Mouse (Mus musculus) heart, embryonic 14.5 days (tissue): Measurements from ENCODE around the gene 0610030E20Rik. TPM values are rescaled to one million over a fixed set of nuclear protein-coding genes. Genes with fewer than 3 reads are reported as not detected.

Experiments
- ATAC-seq: fragments of 200-750 bp; cut with Nextera tagmentation; 2 replicates; pipeline ENCODE4 v1.8.0; 2017; ENCODE audit warnings: low read depth, moderate TSS enrichment; ENCODE audit not compliant: insufficient number of reproducible peaks, insufficient read depth, low FRiP score
- H3K27ac ChIP-seq, 2 experiments: fragments of 200-500 bp in 1 of 2; fragments of 300-500 bp in 1 of 2; sonication (generic) in 1 of 2; replicated peaks in 1 of 2; 2 replicates each; pipeline ENCODE4 v1.5.1; 2012 to 2014; ENCODE audit warnings: low read depth in 2 of 2, low read length in 2 of 2, control low read depth in 1 of 2, mild to moderate bottlenecking in 1 of 2, mixed read lengths in 1 of 2; ENCODE audit not compliant: control insufficient read depth in 1 of 2, insufficient read depth in 1 of 2
- H3K27me3 ChIP-seq: fragments of 300-500 bp; sonication (generic); 2 replicates; pipeline ENCODE4 v1.6.1; 2014; ENCODE audit warnings: mild to moderate bottlenecking, low read length, control low read depth; ENCODE audit not compliant: control insufficient read depth, insufficient read depth
- H3K36me3 ChIP-seq: fragments of 300-500 bp; sonication (generic); 2 replicates; pipeline ENCODE4 v1.6.1; 2014; ENCODE audit warnings: mild to moderate bottlenecking, control low read depth, low read length, mixed read lengths; ENCODE audit not compliant: control insufficient read depth, insufficient read depth
- H3K4me1 ChIP-seq, 2 experiments: fragments of 200-500 bp in 1 of 2; fragments of 300-500 bp in 1 of 2; sonication (generic) in 1 of 2; 2 replicates each; pipeline ENCODE4 v1.6.1; 2012 to 2014; ENCODE audit warnings: low read length in 2 of 2, control low read depth in 1 of 2, mixed read lengths in 1 of 2; ENCODE audit not compliant: control insufficient read depth in 2 of 2, insufficient read depth in 2 of 2
- H3K4me2 ChIP-seq: fragments of 300-500 bp; sonication (generic); 2 replicates; pipeline ENCODE4 v1.6.1; 2014; ENCODE audit warnings: mild to moderate bottlenecking, low read length
- H3K4me3 ChIP-seq, 2 experiments: fragments of 200-500 bp in 1 of 2; fragments of 300-500 bp in 1 of 2; sonication (generic) in 1 of 2; 2 replicates each; pipeline ENCODE4 v1.5.1; 2012 to 2014; ENCODE audit warnings: low read length in 2 of 2, mild to moderate bottlenecking in 2 of 2, control low read depth in 1 of 2, low read depth in 1 of 2, moderate library complexity in 1 of 2; ENCODE audit not compliant: control insufficient read depth in 1 of 2, insufficient read depth in 1 of 2
- H3K9ac ChIP-seq: fragments of 300-500 bp; sonication (generic); 2 replicates; pipeline ENCODE4 v1.6.1; 2014; ENCODE audit warnings: mild to moderate bottlenecking, low read length
- H3K9me3 ChIP-seq: fragments of 300-500 bp; sonication (generic); 2 replicates; pipeline ENCODE4 v1.6.1; 2016; ENCODE audit warnings: low read length, control low read depth; ENCODE audit not compliant: control insufficient read depth
- WGBS: fragments of 180-500 bp; shearing (Covaris S2); extraction: QIAGEN DNeasy Blood & Tissue Kit; methylation state at CpG from one replicate; pipeline ENCODE4 v1.1.7; 2014; 5-methylcytosine and 5-hydroxymethylcytosine counted together
- polyA plus RNA-seq: library from polyadenylated mRNA; unstranded; fragments of >200 nt; fragmentation: Nextera tagmentation; extraction: Ambion mirVana; gene quantifications from 2 replicates; pipeline ENCODE4 v1.2.1, GENCODE M21; 2014

Gene 0610030E20Rik
- polyA plus RNA-seq, 1 experiment from 2014 or later: 13.8 TPM

- no peak for ATAC-seq
- H3K4me1 ChIP-seq: peaks cover 24 to 36% of the 10 kb centered on the region in 2 experiments
- no peak overlapping the region for H3K4me2 ChIP-seq
- H3K27me3 ChIP-seq: no peaks in the 10 kb centered on the region
- WGBS: 12% methylated on average over 1 of the region's 1 CpGs
- H3K4me3 ChIP-seq: no peak overlapping the region
- no peaks in the 10 kb centered on the region for H3K9me3 ChIP-seq
- peak overlapping the region in 1 of 2 experiments; percentile 77; a peak in 3 of 4 replicates for H3K27ac ChIP-seq
- H3K9ac ChIP-seq: peak overlapping the region; percentile 12; the same call in 1 of the 2 replicates
- peaks cover 44% of the 10 kb centered on the region for H3K36me3 ChIP-seq
These were observed 31.1 kb upstream of the 0610030E20Rik start for GRCm38 (mm10) chr6:72316044-72316443.

- H3K9ac ChIP-seq: no peak overlapping the region
- 86% methylated on average over 5 of the region's 5 CpGs for WGBS
- no peak for ATAC-seq
- peaks cover 61% of the 10 kb centered on the region for H3K36me3 ChIP-seq
- no peak overlapping the region for H3K4me3 ChIP-seq
- no peaks in the 10 kb centered on the region for H3K9me3 ChIP-seq
- H3K4me2 ChIP-seq: no peak overlapping the region
- no peak overlapping the region for H3K27ac ChIP-seq
- no peaks in the 10 kb centered on the region for H3K27me3 ChIP-seq
- H3K4me1 ChIP-seq: peaks cover 13 to 26% of the 10 kb centered on the region in 2 experiments
These were observed 28.7 kb upstream of the 0610030E20Rik start for GRCm38 (mm10) chr6:72318440-72318839.

- H3K9ac ChIP-seq: no peak overlapping the region
- no peaks in the 10 kb centered on the region for H3K9me3 ChIP-seq
- H3K27ac ChIP-seq: peak overlapping the region in 1 of 2 experiments; percentile 51; a peak in 1 of 4 replicates
- no peaks in the 10 kb centered on the region for H3K27me3 ChIP-seq
- ATAC-seq: no peak
- WGBS: 61% methylated on average over 11 of the region's 11 CpGs
- H3K36me3 ChIP-seq: peaks cover 67% of the 10 kb centered on the region
- H3K4me1 ChIP-seq: peaks cover 9 to 20% of the 10 kb centered on the region in 2 experiments
- H3K4me2 ChIP-seq: no peak overlapping the region
- no peak overlapping the region for H3K4me3 ChIP-seq
These were observed 28.1 kb upstream of the 0610030E20Rik start for GRCm38 (mm10) chr6:72319019-72319418.

- 97% methylated on average over 3 of the region's 3 CpGs for WGBS
- no peak for ATAC-seq
- H3K9ac ChIP-seq: no peak overlapping the region
These were observed 24.2 kb upstream of the 0610030E20Rik start for GRCm38 (mm10) chr6:72322936-72323335.

DNA sequence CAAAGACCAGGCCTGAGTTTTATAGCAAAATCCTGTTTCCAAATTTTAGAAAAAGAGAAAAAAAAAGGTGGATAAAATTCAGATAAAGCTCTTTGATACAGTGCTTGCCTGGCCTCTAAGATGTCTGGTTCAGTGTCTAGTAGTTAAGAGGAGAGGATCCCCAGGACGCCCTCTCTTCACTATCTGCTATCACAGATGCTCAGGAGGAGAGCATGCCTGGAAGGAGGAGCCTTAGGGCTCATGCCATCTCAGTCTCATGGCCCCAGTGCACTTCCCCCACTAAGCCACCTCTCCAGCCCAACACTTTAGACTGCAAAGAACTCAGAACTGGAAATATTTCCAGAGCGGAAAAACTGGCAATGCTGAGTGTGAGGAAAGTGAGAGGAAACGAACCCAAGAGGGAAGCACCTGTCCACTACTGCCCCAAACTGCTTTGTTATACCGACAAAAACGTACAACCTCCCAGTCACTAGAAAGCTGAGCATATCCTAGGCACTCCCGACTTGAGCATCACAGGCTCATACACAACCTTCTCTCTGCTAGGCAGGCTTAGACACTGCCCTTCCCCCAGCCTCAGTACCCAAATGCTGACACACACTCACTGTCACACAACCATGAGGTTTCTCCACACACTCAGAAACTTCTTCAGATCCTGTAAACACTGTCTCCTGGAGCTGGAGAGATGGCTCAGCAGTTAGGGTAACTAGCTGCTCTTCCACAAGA is 23.2 kb upstream of the 0610030E20Rik start:
- Histone ChIP-seq H3K36me3 (peaks cover 98% of the 10 kb centered on the region), H3K9ac (no peak overlapping the region), H3K4me1 (peaks cover 0 to 3% of the 10 kb centered on the region in 2 experiments; a peak in 1 of 4 replicates), H3K27ac (no peak overlapping the region), H3K9me3 (no peaks in the 10 kb centered on the region), H3K4me3 (no peak overlapping the region), H3K27me3 (no peaks in the 10 kb centered on the region), H3K4me2 (no peak overlapping the region)
- 81% methylated on average over 6 of the region's 6 CpGs for WGBS
- ATAC-seq: no peak

More at GRCm38 (mm10) chr6:72322936-72323335, 24.2 kb upstream of the 0610030E20Rik start:
- Histone ChIP-seq H3K36me3 (peaks cover 97% of the 10 kb centered on the region), H3K9me3 (no peaks in the 10 kb centered on the region), H3K4me2 (no peak overlapping the region), H3K27ac (no peak overlapping the region), H3K27me3 (no peaks in the 10 kb centered on the region), H3K4me3 (no peak overlapping the region), H3K4me1 (peaks cover 0 to 3% of the 10 kb centered on the region in 2 experiments; a peak in 1 of 4 replicates)

- Histone ChIP-seq H3K27ac (no peak overlapping the region), H3K27me3 (no peaks in the 10 kb centered on the region), H3K4me3 (no peak overlapping the region), H3K9me3 (no peaks in the 10 kb centered on the region), H3K4me2 (no peak overlapping the region), H3K4me1 (no peaks in the 10 kb centered on the region), H3K9ac (no peak overlapping the region), H3K36me3 (peaks cover 92% of the 10 kb centered on the region)
- no peak for ATAC-seq
- 67% methylated on average over 6 of the region's 6 CpGs for WGBS
These were observed 20.8 kb upstream of the 0610030E20Rik start for GRCm38 (mm10) chr6:72326274-72326673.

- WGBS: 88% methylated on average over 5 of the region's 5 CpGs
- H3K9ac ChIP-seq: no peak overlapping the region
- no peaks in the 10 kb centered on the region for H3K27me3 ChIP-seq
- ATAC-seq: no peak
- no peaks in the 10 kb centered on the region for H3K9me3 ChIP-seq
- no peak overlapping the region for H3K27ac ChIP-seq
- H3K4me1 ChIP-seq: peaks cover 3 to 10% of the 10 kb centered on the region in 2 experiments; a peak in 3 of 4 replicates
- H3K4me2 ChIP-seq: no peak overlapping the region
- H3K4me3 ChIP-seq: no peak overlapping the region
- peaks cover 88% of the 10 kb centered on the region for H3K36me3 ChIP-seq
These were observed 18.1 kb upstream of the 0610030E20Rik start for GRCm38 (mm10) chr6:72329019-72329418.
